In genomic region chr12:8331489-8332173, GRCm38 (mm10) we compare ENCODE assay signal across 10 mouse cellular contexts. TPM values are rescaled to one million over a fixed set of nuclear protein-coding genes. Genes with fewer than 3 reads are reported as not detected.
DNase-seq lines count a peak whose midpoint lies in the region; ATAC-seq and TF ChIP-seq lines count a peak whose summit lies in the region.
"Had no signal": no experiment of that assay in that cellular context is flagged by ENCODE, and none has a peak within 500 bp of the region (broad histone marks: within the 10 kb centered on the region; RNA-seq: fewer than 3 reads in every experiment).

No protein-coding gene starts in this region.

- peak; percentile 69 for ATAC-seq in kidney, embryonic 15.5 days (replicated peaks; ENCODE audit: low FRiP score)
- peak; percentile 36 for ATAC-seq in heart, embryonic 11.5 days (replicated peaks; ENCODE audit: insufficient number of reproducible peaks, low FRiP score, low TSS enrichment)
- ATAC-seq in lung, postnatal 0 days, result peak; percentile 76
- ATAC-seq in megakaryocyte progenitor cell, adult 5-6 weeks (replicated peaks; ENCODE audit: poor library complexity), result no peak

- no peak overlapping the region for H3K4me2 ChIP-seq in kidney, embryonic 15.5 days
- no peak overlapping the region for H3K4me2 ChIP-seq in heart, embryonic 11.5 days
- H3K4me2 ChIP-seq in lung, postnatal 0 days (replicated peaks; ENCODE audit: low read depth, low read length), result no peak overlapping the region
- H3K4me2 ChIP-seq: liver, embryonic 13.5 days had no signal

- no peak overlapping the region for H3K9ac ChIP-seq in kidney, embryonic 15.5 days
- H3K9ac ChIP-seq in heart, embryonic 11.5 days (ENCODE audit: low read depth, low read length), result no peak overlapping the region
- H3K9ac ChIP-seq in lung, postnatal 0 days (replicated peaks; ENCODE audit: low read depth), result no peak overlapping the region
- H3K9ac ChIP-seq: liver, embryonic 13.5 days had no signal

- no peak overlapping the region for H3K4me3 ChIP-seq in kidney, embryonic 15.5 days (replicated peaks)
- no peak overlapping the region for H3K4me3 ChIP-seq in heart, embryonic 11.5 days (ENCODE audit: low read depth, low read length)
- no peak overlapping the region for H3K4me3 ChIP-seq in lung, postnatal 0 days (ENCODE audit: low read depth, low read length)
- H3K4me3 ChIP-seq: liver, embryonic 13.5 days had no signal

- no peak for DNase-seq in kidney, postnatal 36 days
- DNase-seq in brain, adult 2 months (ENCODE audit: low read depth, low spot score), result peak; percentile 63
- DNase-seq in lung, postnatal 0 days (ENCODE audit: low spot score), result peak; percentile 75
- DNase-seq in testis, postnatal 14 days (ENCODE audit: low spot score), result no peak
- no peak for DNase-seq in spleen, postnatal 10 days (ENCODE audit: low spot score in 2 of 2)
- DNase-seq: liver, embryonic 13.5 days had no signal

- no peaks in the 10 kb centered on the region for H3K27me3 ChIP-seq in kidney, embryonic 15.5 days
- H3K27me3 ChIP-seq in heart, embryonic 11.5 days (ENCODE audit: control insufficient read depth, insufficient read depth, low read length), result no peaks in the 10 kb centered on the region
- no peaks in the 10 kb centered on the region for H3K27me3 ChIP-seq in lung, postnatal 0 days (replicated peaks; ENCODE audit: insufficient read depth, low read length)
- H3K27me3 ChIP-seq: liver, embryonic 13.5 days had no signal

- H3K36me3 ChIP-seq in kidney, embryonic 15.5 days, result peaks cover 22% of the 10 kb centered on the region; the same call in 1 of the 2 replicates
- H3K36me3 ChIP-seq in heart, embryonic 11.5 days (ENCODE audit: control insufficient read depth, insufficient read depth, low read length), result peaks cover 7% of the 10 kb centered on the region; the same call in 1 of the 2 replicates
- 0 out of 2 replicates have a peak, but pooled peaks cover 5% of the 10 kb centered on the region for H3K36me3 ChIP-seq in lung, postnatal 0 days (ENCODE audit: insufficient read depth, low read length)

- peak overlapping the region; percentile 5 for H3K27ac ChIP-seq in kidney, embryonic 15.5 days
- H3K27ac ChIP-seq in heart, embryonic 11.5 days (ENCODE audit: low read depth, low read length), result peak overlapping the region; percentile 38
- 0 out of 2 replicates have a peak overlapping the region, but pooled peaks have one; percentile 40 for H3K27ac ChIP-seq in lung, postnatal 0 days (ENCODE audit: low read length)
- H3K27ac ChIP-seq: liver, embryonic 13.5 days had no signal

- 37% methylated on average over 14 of the region's 14 CpGs for WGBS in kidney, embryonic 15.5 days
- 31% methylated on average over 14 of the region's 14 CpGs for WGBS in heart, embryonic 11.5 days (ENCODE audit: insufficient replicate concordance)
- 49% methylated on average over 14 of the region's 14 CpGs for WGBS in lung, postnatal 0 days

- TF ChIP-seq EP300 in lung, postnatal 0 days (IDR thresholded peaks at IDR 0.05), result no peak

- no peaks in the 10 kb centered on the region for H3K9me3 ChIP-seq in kidney, embryonic 15.5 days (replicated peaks)
- no peaks in the 10 kb centered on the region for H3K9me3 ChIP-seq in heart, embryonic 11.5 days (replicated peaks; ENCODE audit: control insufficient read depth, low read length)
- H3K9me3 ChIP-seq in lung, postnatal 0 days (ENCODE audit: low read length), result no peaks in the 10 kb centered on the region
- H3K9me3 ChIP-seq: liver, embryonic 13.5 days had no signal

- TF ChIP-seq CTCF in lung, postnatal 0 days (IDR thresholded peaks at IDR 0.05), result no peak

- H3K4me1 ChIP-seq in kidney, embryonic 15.5 days, result peaks cover 26% of the 10 kb centered on the region
- peaks cover 14% of the 10 kb centered on the region for H3K4me1 ChIP-seq in heart, embryonic 11.5 days (ENCODE audit: control insufficient read depth, insufficient read depth, low read length)
- H3K4me1 ChIP-seq in lung, postnatal 0 days (ENCODE audit: insufficient read depth, low read depth, low read length), result peaks cover 7% of the 10 kb centered on the region

RNA-seq across cellular contexts. Expression of gene Hs1bp3, which starts 18.4 kb away (rescaled TPM):
- polyA plus RNA-seq in kidney, embryonic 15.5 days (2015; fragmentation: Nextera tagmentation; extraction: Ambion mirVana), result 14.2 and 16.5 TPM in 2 replicates
- 9.8 and 12.7 TPM in 2 replicates for polyA plus RNA-seq in heart, embryonic 11.5 days (2014; fragmentation: Nextera tagmentation; extraction: Ambion mirVana)
- 8.6 and 8.7 TPM in 2 replicates for polyA plus RNA-seq in lung, postnatal 0 days (2015; fragmentation: Nextera tagmentation; extraction: Ambion mirVana)
- 5.6 and 8.3 TPM in 2 replicates for total RNA-seq in megakaryocyte progenitor cell, adult 5-6 weeks (2015)
- 4.4 and 7.4 TPM in 2 replicates for total RNA-seq in megakaryocyte progenitor cell, adult 5-6 weeks (2017)

RNA-seq across cellular contexts. Expression of gene Gdf7, which starts 29.9 kb away (rescaled TPM):
- 1.1 and 1.2 TPM in 2 replicates for polyA plus RNA-seq in kidney, embryonic 15.5 days (2015; fragmentation: Nextera tagmentation; extraction: Ambion mirVana)
- 0.14 TPM in 1 of 2 replicates, not detected in the other for polyA plus RNA-seq in heart, embryonic 11.5 days (2014; fragmentation: Nextera tagmentation; extraction: Ambion mirVana)
- polyA plus RNA-seq in lung, postnatal 0 days (2015; fragmentation: Nextera tagmentation; extraction: Ambion mirVana), result not detected in 2 replicates
- not detected in 2 replicates for total RNA-seq in megakaryocyte progenitor cell, adult 5-6 weeks (2015)
- total RNA-seq in megakaryocyte progenitor cell, adult 5-6 weeks (2017), result not detected in 2 replicates
- total RNA-seq: common myeloid progenitor, adult 5-6 weeks had no signal
- polyA plus RNA-seq: liver, embryonic 13.5 days had no signal

Comparison
In these comparisons a context has a peak if more than half of its experiments do, and no peak if none do; other contexts are left out.
1. DNase-seq: peak in brain, adult 2 months (single experiment) and lung, postnatal 0 days (single experiment); none in kidney, postnatal 36 days (0 of 2), testis, postnatal 14 days (single experiment) and spleen, postnatal 10 days (0 of 2).
2. Peak in every context shown above with its lines, with median percentiles within 50 percentile points of each other: H3K27ac ChIP-seq.